Mouse (Mus musculus) limb, embryonic 13.5 days (tissue): ENCODE results near the gene Gpha2. TPM values are rescaled to one million over a fixed set of nuclear protein-coding genes. Genes with fewer than 3 reads are reported as not detected.

Experiments used
- ATAC-seq: fragments of 200-750 bp; cut with Nextera tagmentation; 2 replicates; pipeline ENCODE4 v1.8.0; 2017; ENCODE audit warnings: low read depth, moderate number of reproducible peaks, moderate TSS enrichment; ENCODE audit not compliant: low FRiP score
- H3K27ac ChIP-seq: fragments of 300-500 bp; sonication (generic); 2 replicates; pipeline ENCODE4 v1.5.1; 2015; ENCODE audit warnings: inconsistent platforms, mild to moderate bottlenecking, moderate library complexity
- H3K27me3 ChIP-seq: fragments of 300-500 bp; sonication (generic); 2 replicates; pipeline ENCODE4 v1.6.1; 2015; ENCODE audit warnings: mild to moderate bottlenecking, inconsistent platforms
- H3K36me3 ChIP-seq: fragments of 300-500 bp; sonication (generic); 2 replicates; pipeline ENCODE4 v1.6.1; 2015; ENCODE audit warnings: inconsistent platforms, mild to moderate bottlenecking, moderate library complexity
- H3K4me1 ChIP-seq: fragments of 300-500 bp; sonication (generic); 2 replicates; pipeline ENCODE4 v1.6.1; 2015; ENCODE audit warnings: inconsistent platforms
- H3K4me2 ChIP-seq: fragments of 300-500 bp; sonication (generic); replicated peaks from 2 replicates; pipeline ENCODE4 v1.6.1; 2015; ENCODE audit warnings: inconsistent platforms, mild to moderate bottlenecking, moderate library complexity
- H3K4me3 ChIP-seq: fragments of 300-500 bp; sonication (generic); 2 replicates; pipeline ENCODE4 v1.5.1; 2015; ENCODE audit warnings: moderate library complexity, mild to moderate bottlenecking, inconsistent platforms
- H3K9ac ChIP-seq: fragments of 300-500 bp; sonication (generic); 2 replicates; pipeline ENCODE4 v1.6.1; 2015; ENCODE audit warnings: mild to moderate bottlenecking, inconsistent platforms
- H3K9me3 ChIP-seq: fragments of 300-500 bp; sonication (generic); 2 replicates; pipeline ENCODE4 v1.6.1; 2016; ENCODE audit warnings: inconsistent platforms
- WGBS: fragments of 180-500 bp; shearing (Covaris S2); methylation state at CpG from one replicate; pipeline ENCODE4 v1.1.7; 2015; 5-methylcytosine and 5-hydroxymethylcytosine counted together
- polyA plus RNA-seq: library from polyadenylated mRNA; unstranded; fragments of >200 nt; fragmentation: Nextera tagmentation; extraction: Ambion mirVana; gene quantifications from 2 replicates; pipeline ENCODE4 v1.2.1, GENCODE M21; 2015

The Gpha2 gene
- polyA plus RNA-seq, result 3.1 and 4.2 TPM in 2 replicates

DNA sequence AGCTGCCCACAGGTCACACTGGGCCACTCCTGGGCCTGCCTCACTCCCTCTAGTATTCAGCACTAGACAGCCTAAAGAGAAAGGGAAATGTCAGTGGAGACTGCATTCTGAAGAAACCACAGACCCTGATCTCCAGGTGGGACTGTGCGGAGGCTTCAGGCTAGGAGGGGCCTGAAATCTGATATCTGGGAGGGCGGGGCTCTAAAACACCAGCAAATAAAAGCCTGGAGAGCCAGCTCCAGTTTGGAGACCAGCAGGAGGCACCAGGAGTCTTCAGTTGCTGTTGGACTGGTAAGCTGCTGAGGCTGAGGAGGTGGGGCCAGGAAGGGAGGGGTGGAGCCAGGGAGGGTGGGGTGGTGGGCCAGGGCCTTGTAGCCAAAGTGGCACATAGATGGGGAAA is at the start of gene Gpha2:
Gpha2 (plus strand) TSS at position 246 of the 400 bp plus-strand sequence.
- 0 out of 2 replicates have a peak within 1 kb of the TSS, but pooled peaks have one; percentile 10 for H3K27ac ChIP-seq
- peak; percentile 72; the same call in 1 of the 2 replicates for ATAC-seq
- WGBS, result 5% methylated on average over 2 of the region's 2 CpGs

DNA sequence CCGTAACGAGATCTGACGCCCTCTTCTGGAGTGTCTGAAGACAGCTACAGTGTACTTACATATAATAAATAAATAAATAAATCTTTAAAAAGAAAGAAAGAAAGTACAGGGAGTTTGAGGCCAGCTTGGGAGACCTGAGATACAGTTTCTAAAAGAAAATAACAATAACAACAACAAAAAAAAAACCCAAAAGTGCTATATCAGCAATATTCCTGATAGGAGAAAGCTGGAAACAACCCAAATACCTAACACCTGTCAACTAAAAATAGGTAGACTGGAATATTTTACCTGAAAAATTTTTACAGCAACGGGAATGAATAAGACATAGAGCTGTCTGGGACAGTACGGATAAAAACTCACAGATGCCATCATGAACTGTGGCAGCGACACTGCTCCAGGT is 47.4 kb upstream of the Gpha2 start:
- Histone ChIP-seq H3K9ac (no peak overlapping the region), H3K4me2 (no peak overlapping the region), H3K36me3 (no peaks in the 10 kb centered on the region), H3K4me1 (0 out of 2 replicates have a peak, but pooled peaks cover 3% of the 10 kb centered on the region), H3K27ac (no peak overlapping the region), H3K4me3 (no peak overlapping the region), H3K27me3 (no peaks in the 10 kb centered on the region), H3K9me3 (no peaks in the 10 kb centered on the region)
- ATAC-seq, result no peak
- WGBS, result 89% methylated on average over 6 of the region's 6 CpGs

More for the DNA sequence above, at the start of gene Gpha2:
- Histone ChIP-seq H3K4me1 (peaks cover 9% of the 10 kb centered on the region; the same call in 1 of the 2 replicates), H3K9ac (peak within 1 kb of the TSS; percentile 25; the same call in 1 of the 2 replicates), H3K4me2 (no peak within 1 kb of the TSS), H3K9me3 (no peaks in the 10 kb centered on the region), H3K36me3 (peaks cover 46% of the 10 kb centered on the region), H3K4me3 (no peak within 1 kb of the TSS), H3K27me3 (no peaks in the 10 kb centered on the region)

- H3K4me3 ChIP-seq, result no peak overlapping the region
- H3K4me1 ChIP-seq, result 0 out of 2 replicates have a peak, but pooled peaks cover 3% of the 10 kb centered on the region
- H3K9me3 ChIP-seq, result no peaks in the 10 kb centered on the region
- no peak for ATAC-seq
- no peaks in the 10 kb centered on the region for H3K27me3 ChIP-seq
- 19% methylated on average over 5 of the region's 5 CpGs for WGBS
- H3K4me2 ChIP-seq, result no peak overlapping the region
- H3K36me3 ChIP-seq, result no peaks in the 10 kb centered on the region
- no peak overlapping the region for H3K9ac ChIP-seq
- H3K27ac ChIP-seq, result no peak overlapping the region
Observed at GRCm38 (mm10) chr19:6181629-6182028, 44.6 kb upstream of the Gpha2 start.

DNA sequence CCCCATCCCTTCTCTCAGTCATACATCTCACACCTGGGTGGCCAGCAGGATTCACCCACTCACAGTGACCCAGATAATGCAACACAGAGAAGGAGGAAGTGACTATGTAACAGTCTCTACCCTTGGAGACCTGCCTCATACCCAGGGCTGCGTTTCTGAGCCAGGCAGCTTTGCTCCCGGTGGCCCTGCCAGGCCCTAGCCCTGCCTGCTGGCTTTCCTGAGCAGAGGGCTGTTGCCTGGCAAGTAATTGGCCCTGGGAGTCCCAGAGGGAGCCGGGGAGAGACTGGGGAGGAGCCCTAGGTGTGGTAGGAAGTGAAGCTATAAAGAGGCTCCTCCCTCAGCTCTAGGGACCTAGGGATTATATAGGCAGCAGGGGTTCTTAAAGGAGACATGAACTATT is 43.6 kb upstream of the Gpha2 start:
- Histone ChIP-seq H3K9me3 (no peaks in the 10 kb centered on the region), H3K27ac (no peak overlapping the region), H3K9ac (no peak overlapping the region), H3K36me3 (no peaks in the 10 kb centered on the region), H3K4me3 (no peak overlapping the region), H3K4me2 (no peak overlapping the region), H3K27me3 (no peaks in the 10 kb centered on the region), H3K4me1 (0 out of 2 replicates have a peak, but pooled peaks cover 3% of the 10 kb centered on the region)
- 15% methylated on average over 3 of the region's 3 CpGs for WGBS
- ATAC-seq, result no peak

DNA sequence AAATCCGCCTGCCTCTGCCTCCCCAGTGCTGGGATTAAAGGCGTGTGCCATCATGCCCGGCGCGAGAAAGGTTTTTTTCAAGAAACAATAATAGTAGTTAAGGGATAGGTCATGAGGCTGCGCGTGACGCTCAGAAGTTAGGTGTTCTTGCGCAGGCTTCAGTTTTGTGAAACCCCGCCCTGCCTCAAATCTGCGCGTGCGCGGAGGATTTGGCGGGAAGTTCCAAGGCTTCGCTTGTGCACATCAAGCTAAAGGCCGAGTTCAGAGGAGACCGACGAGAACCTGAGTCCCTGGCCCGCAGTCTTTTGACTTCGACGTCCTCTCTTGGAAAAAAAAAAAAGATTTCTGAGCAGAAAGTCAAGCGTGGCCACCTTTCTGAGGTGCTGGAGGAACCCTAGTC is 42.0 kb upstream of the Gpha2 start, which contains the start of gene Majin:
Majin (plus strand) TSS at position 258 of the 400 bp plus-strand sequence.
- Histone ChIP-seq H3K4me3 (no peak within 1 kb of the TSS), H3K9me3 (no peaks in the 10 kb centered on the region), H3K4me1 (0 out of 2 replicates have a peak, but pooled peaks cover 3% of the 10 kb centered on the region), H3K27ac (no peak within 1 kb of the TSS), H3K36me3 (no peaks in the 10 kb centered on the region), H3K27me3 (no peaks in the 10 kb centered on the region), H3K9ac (no peak within 1 kb of the TSS), H3K4me2 (no peak within 1 kb of the TSS)
- WGBS, result 83% methylated on average over 23 of the region's 23 CpGs
- ATAC-seq, result no peak

DNA sequence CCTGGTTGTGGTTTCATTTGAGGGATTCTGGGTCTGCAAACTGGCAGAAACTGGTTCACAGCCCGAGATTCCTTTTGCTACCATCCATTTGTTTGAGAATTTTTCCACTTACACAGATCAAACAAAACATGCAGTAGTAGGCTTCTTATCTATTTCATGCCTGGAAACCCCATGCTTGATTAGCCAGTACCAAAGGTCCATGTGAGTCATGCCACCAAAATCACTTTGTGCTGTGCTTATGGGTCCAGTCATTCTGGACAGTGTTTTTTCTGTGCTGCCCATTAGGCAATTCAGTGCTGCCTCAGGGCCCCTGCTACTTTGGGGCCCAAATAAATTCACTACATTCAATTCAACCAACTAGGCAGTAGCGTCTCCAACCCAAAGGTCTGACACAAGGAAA is 21.9 kb upstream of the Gpha2 start:
- no peak overlapping the region for H3K4me2 ChIP-seq
- no peaks in the 10 kb centered on the region for H3K9me3 ChIP-seq
- H3K27ac ChIP-seq, result no peak overlapping the region
- H3K27me3 ChIP-seq, result no peaks in the 10 kb centered on the region
- no peaks in the 10 kb centered on the region for H3K36me3 ChIP-seq
- H3K4me3 ChIP-seq, result no peak overlapping the region
- H3K9ac ChIP-seq, result no peak overlapping the region
- WGBS, result 72% methylated on average over 2 of the region's 2 CpGs
- no peak for ATAC-seq
- H3K4me1 ChIP-seq, result no peaks in the 10 kb centered on the region

DNA sequence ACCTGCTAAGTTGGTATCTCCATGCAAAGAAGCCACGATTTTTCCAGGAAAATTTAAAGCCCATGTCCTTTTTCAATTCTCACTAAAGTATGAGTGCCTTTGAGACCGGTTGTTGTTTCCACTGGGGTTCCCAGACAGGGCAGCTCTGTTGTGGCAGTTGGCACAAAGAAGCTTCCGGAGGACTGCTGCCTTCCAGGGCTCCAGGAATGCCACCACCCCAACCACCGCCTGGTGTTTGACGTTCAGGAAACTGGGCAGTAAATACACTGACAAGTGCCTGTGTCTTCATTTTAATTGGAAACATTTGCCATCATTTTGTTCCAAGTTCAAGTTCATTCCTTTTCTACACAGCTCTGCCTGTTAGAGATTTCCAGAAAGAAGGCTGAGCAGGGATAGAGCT is 19.5 kb upstream of the Gpha2 start:
- no peak for ATAC-seq
- H3K27me3 ChIP-seq, result no peaks in the 10 kb centered on the region
- H3K9me3 ChIP-seq, result no peaks in the 10 kb centered on the region
- H3K36me3 ChIP-seq, result no peaks in the 10 kb centered on the region
- no peak overlapping the region for H3K4me3 ChIP-seq
- no peak overlapping the region for H3K9ac ChIP-seq
- no peaks in the 10 kb centered on the region for H3K4me1 ChIP-seq
- WGBS, result 54% methylated on average over 5 of the region's 5 CpGs
- H3K27ac ChIP-seq, result no peak overlapping the region
- H3K4me2 ChIP-seq, result no peak overlapping the region

GRCm38 (mm10) chr19:6216046-6216705 is 10.0 kb upstream of the Gpha2 start:
- no peaks in the 10 kb centered on the region for H3K27me3 ChIP-seq
- H3K9ac ChIP-seq, result no peak overlapping the region
- H3K36me3 ChIP-seq, result no peaks in the 10 kb centered on the region
- no peak for ATAC-seq
- no peak overlapping the region for H3K4me3 ChIP-seq
- 69% methylated on average over 6 of the region's 6 CpGs for WGBS
- H3K27ac ChIP-seq, result no peak overlapping the region
- no peaks in the 10 kb centered on the region for H3K9me3 ChIP-seq
- no peak overlapping the region for H3K4me2 ChIP-seq
- no peaks in the 10 kb centered on the region for H3K4me1 ChIP-seq

GRCm38 (mm10) chr19:6218606-6219005 is 7.6 kb upstream of the Gpha2 start:
- no peak for ATAC-seq

DNA sequence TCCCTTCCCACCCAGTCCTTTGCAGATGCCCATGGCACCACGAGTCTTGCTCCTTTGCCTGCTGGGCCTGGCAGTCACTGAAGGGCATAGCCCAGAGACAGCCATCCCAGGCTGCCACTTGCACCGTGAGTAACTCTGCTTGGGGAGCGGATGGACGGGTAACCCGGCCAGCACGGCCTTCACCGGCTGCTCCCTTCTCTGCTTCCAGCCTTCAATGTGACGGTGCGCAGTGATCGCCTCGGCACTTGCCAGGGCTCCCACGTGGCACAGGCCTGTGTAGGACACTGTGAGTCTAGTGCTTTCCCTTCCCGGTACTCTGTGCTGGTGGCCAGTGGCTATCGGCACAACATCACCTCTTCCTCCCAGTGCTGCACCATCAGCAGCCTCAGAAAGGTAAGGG is 583 bp downstream of the Gpha2 start:
- Histone ChIP-seq H3K9ac (no peak overlapping the region), H3K27ac (no peak overlapping the region), H3K27me3 (no peaks in the 10 kb centered on the region), H3K36me3 (peaks cover 53% of the 10 kb centered on the region), H3K4me1 (peaks cover 9% of the 10 kb centered on the region; the same call in 1 of the 2 replicates), H3K4me3 (no peak overlapping the region), H3K4me2 (no peak overlapping the region), H3K9me3 (no peaks in the 10 kb centered on the region)
- ATAC-seq, result no peak
- 86% methylated on average over 14 of the region's 14 CpGs for WGBS

More at GRCm38 (mm10) chr19:6218606-6219005, 7.6 kb upstream of the Gpha2 start:
- Histone ChIP-seq H3K27ac (no peak overlapping the region), H3K4me3 (no peak overlapping the region), H3K9me3 (no peaks in the 10 kb centered on the region), H3K9ac (no peak overlapping the region), H3K4me2 (no peak overlapping the region), H3K4me1 (no peaks in the 10 kb centered on the region), H3K27me3 (no peaks in the 10 kb centered on the region), H3K36me3 (no peaks in the 10 kb centered on the region)
- 68% methylated on average over 6 of the region's 6 CpGs for WGBS

GRCm38 (mm10) chr19:6227864-6228263 is 1.7 kb downstream of the Gpha2 start:
- WGBS, result 88% methylated on average over 4 of the region's 4 CpGs
- no peak overlapping the region for H3K4me2 ChIP-seq
- peaks cover 9% of the 10 kb centered on the region; the same call in 1 of the 2 replicates for H3K4me1 ChIP-seq
- no peaks in the 10 kb centered on the region for H3K9me3 ChIP-seq
- H3K27ac ChIP-seq, result no peak overlapping the region
- H3K27me3 ChIP-seq, result no peaks in the 10 kb centered on the region
- peaks cover 64% of the 10 kb centered on the region for H3K36me3 ChIP-seq
- H3K4me3 ChIP-seq, result no peak overlapping the region
- no peak overlapping the region for H3K9ac ChIP-seq
- ATAC-seq, result no peak

GRCm38 (mm10) chr19:6230411-6230810 is 4.2 kb downstream of the Gpha2 start:
- Histone ChIP-seq H3K36me3 (peaks cover 72% of the 10 kb centered on the region), H3K27ac (no peak overlapping the region), H3K27me3 (no peaks in the 10 kb centered on the region), H3K4me1 (peaks cover 23% of the 10 kb centered on the region), H3K4me3 (no peak overlapping the region), H3K9me3 (no peaks in the 10 kb centered on the region), H3K4me2 (no peak overlapping the region), H3K9ac (no peak overlapping the region)
- WGBS, result 83% methylated on average over 4 of the region's 4 CpGs
- no peak for ATAC-seq
